Mouse (Mus musculus): Measurements from ENCODE around the gene Gcc1.

The Gcc1 gene

DNA sequence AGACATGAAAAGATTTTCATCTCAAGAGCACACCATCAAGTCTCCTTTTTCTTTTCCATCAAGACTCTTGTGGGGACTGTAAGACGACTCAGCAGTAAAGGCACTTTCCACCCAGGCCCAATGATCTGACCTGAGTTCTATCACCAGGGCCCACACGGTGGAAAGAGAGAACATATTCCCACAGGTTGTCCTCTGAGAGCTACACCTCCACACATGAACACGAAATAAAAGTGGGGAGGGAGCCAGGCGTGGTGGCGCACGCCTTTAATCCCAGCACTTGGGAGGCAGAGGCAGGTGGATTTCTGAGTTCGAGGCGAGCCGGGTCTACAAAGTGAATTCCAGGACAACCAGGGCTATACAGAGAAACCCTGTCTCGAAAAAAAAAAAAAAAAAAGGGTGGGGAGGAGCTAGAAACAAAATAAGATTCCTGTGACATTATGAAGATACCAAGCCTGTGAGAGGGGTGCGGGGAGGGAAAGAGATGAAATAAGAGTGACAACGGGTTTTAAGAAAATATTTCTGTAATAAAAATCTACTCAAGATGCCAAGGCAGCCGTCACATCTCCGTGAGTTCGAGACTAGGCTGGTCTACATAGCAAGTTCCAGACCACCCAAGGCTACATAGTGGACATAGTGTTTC is 5.4 kb downstream of the Gcc1 start:
- DNase-seq (ENCODE audit: low spot score in 2 of 2), result no peak

DNA sequence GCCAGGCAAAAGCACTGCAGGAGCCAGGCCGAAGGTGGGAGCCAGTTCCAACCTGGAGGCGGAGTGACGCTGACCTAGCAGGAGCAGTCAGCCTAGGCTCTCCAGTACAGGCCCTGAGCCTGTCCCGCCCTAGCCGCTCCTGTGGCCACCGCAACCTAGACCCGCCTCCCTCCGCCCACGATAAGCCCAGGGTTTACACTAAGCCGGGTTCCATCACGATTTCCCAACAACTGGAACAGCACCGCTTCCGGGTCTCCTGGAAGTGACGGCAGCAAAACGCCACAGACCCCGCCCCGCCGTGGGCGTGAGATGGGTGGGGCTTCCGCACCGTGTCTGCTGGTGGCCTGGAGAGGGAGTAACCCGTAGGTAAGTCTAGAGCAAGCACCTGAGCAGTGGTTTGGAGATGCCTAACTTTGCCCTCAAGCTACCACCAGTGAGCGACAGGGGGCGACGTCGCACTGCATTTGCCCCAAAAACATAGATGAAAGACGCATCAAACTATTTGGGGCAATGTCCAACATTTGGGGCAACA is 6.7 kb downstream of the Gcc1 start:
- DNase-seq (ENCODE audit: low spot score in 2 of 2), result peak; percentile 79 to 91

DNA sequence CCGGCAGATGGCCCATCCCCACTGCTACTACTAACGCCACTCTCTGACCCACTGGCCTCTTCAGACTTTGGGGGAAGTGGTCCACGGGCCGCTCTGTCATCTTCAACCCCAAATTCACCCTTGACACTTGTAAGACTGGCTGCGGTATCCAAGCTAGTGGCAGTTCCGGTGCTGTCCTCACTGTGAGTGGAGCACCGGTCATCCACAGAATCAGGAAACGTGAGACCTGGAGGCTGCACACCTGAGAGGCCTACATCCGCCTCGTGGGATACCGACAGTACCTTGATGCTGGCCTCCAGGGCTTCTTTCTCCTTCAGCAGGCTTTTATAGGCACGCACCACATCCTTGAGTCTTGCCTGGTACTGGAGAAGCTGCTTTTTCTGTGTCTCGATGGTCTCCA is 7.3 kb downstream of the Gcc1 start:
- DNase-seq (ENCODE audit: low spot score in 2 of 2), result no peak

DNA sequence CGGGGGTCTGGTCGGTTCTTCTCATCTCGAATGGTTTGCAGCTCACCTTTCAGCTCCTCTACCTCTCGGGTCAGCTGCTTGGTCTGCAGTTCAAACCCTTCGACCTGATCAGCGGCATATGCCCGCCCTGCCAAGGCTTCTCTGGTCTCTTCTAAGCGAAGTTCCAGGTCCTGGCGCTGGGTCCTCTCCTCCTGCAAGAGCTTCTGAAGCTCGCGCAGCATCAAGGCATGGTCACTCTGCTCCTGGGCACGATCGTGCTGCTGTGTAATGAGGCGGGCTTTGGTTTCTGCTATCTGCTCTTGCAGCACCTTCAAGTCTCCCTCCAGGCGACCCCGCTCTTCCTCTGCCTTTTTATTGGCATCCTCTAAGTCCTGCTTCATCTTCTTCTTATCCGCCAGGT is 7.8 kb downstream of the Gcc1 start:
- no peak for DNase-seq (ENCODE audit: low spot score in 2 of 2)

DNA sequence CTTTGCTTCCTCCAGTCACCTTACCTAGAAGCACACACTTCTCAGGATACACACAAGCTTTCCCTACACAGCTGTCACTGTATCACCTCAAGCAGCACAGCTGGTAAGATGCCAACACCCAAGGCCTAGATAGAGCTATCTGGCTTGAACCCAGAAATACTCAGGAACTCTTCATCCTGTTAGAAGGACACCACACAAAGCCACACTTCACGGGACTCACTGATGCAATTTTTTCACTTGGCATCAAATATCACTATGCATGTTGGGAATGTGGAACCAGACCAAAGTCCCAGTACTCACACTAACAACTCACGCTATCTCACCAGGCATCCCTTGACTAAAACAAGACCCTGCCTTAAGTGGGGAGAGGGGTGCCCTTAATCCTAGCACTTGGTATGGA is 8.5 kb downstream of the Gcc1 start:
- DNase-seq (ENCODE audit: low spot score in 2 of 2), result no peak

DNA sequence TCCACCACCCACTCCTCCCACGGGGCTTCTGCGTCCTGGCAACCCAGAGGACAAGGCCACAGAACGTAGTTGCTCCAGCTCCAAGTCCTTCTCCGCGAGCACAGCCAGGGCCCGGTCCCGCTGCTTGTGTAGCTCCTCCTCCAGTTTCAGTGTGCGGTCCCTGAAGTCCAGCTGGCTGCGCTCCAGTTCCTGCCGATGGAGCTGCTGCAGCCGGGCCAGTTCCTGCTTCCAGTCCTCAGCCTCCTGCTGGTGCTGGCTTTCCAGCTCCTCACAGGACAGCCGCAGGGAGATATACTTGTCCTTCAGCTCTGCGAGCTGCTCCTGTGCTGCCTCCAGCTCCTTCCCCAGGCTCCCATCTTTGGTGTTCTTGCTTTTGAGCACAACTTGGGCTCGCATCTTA is 9.7 kb downstream of the Gcc1 start:
- peak in 1 of 2 experiments; percentile 56 for DNase-seq (ENCODE audit: low spot score in 2 of 2)

DNA sequence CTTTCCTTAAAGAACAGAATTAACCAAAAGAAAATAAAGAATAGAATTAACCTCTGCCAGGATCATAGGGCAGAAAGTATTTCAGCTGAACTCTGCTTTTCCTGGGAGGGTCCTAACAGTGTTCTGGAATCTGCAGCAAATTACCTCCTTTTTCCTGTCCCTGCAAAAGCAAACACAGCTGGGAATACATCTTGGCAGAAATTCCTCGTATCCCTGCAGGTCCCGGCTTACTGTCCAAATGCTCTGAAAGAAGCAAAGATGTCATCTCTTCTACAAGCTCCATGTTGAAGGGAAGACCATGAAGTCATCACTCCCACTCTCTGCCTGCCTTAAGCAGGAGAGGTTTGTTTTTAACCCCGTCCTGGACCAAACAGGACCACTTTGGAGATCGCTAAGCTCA is 11.2 kb downstream of the Gcc1 start:
- DNase-seq (ENCODE audit: low spot score in 2 of 2), result no peak

DNA sequence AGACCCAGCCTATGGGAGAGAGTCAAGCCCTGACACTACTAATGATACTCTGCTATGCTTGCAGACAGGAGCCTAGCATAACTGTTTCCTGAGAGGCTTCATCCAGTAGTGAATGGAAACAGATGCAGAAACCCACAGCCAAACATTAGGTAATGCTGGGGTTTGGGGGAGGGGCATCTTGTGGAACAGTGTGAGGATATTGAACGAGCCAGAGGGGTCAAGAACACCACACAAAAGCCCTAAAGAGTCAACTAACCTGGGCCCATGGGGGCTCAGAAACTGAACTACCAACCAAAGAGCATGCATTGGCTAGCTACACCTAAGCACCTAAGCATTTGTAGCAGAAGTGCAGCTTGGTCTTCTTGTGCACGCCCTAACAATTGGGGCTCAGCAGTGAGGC is 17.0 kb downstream of the Gcc1 start:
- no peak for DNase-seq (ENCODE audit: low spot score in 2 of 2)

DNA sequence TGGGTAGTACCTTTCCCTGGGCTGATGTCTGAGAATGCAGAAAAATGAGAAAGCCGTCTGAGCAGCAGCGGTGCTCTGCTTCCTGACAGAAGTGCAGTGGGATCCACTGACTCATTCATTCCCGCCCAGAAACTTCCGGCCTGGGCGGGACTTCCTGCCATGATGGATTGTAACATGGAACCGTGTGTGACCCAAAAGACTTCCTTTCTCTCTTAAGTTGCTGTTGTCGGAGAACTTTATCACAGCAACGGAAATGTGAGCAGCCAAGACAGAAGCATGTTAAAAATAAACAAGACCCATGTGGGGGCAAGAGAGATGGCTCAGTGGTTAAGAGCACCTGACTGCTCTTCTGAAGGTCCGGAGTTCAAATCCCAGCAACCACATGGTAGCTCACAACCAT is 18.1 kb downstream of the Gcc1 start:
- no peak for DNase-seq (ENCODE audit: low spot score in 2 of 2)

DNA sequence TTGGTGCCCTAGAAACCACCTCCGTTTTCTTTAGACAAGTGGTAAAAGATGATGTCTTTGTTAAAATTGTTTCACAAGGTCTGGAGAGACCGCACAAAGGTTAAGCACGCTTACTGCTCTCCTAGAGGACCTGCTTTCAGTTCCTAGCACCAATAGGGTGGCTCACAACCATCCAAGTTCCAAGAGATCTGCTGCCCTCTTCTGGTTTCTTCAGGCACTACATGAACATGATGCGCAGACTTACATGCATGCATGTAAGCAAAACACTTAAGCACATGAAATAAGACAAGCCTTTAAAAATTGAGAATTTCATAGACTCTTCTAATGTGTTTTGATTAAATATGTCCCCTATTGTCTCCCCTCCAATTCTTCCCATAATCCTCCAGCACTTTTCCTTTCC is 28.4 kb downstream of the Gcc1 start:
- DNase-seq (ENCODE audit: low spot score in 2 of 2), result no peak

DNA sequence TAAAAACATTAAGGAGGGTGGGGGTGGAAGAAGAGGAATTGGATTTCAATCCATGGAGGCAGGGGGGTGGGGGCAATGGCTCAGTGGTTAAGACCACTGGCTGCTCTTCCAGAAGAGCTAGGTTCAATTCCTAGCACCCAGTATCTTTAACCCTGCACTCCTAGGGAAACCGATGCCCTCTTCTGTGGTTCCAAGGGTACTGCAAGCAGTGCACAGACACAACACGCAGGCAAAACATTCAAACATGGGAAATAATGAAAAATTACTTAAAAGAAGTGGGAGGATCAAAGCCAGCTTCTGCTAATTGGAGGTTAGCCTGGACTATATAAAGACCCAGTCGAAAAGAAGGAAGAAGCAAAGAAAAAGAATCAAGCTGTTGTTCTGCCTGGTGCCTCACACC is 29.5 kb downstream of the Gcc1 start:
- DNase-seq (ENCODE audit: low spot score in 2 of 2), result no peak

DNA sequence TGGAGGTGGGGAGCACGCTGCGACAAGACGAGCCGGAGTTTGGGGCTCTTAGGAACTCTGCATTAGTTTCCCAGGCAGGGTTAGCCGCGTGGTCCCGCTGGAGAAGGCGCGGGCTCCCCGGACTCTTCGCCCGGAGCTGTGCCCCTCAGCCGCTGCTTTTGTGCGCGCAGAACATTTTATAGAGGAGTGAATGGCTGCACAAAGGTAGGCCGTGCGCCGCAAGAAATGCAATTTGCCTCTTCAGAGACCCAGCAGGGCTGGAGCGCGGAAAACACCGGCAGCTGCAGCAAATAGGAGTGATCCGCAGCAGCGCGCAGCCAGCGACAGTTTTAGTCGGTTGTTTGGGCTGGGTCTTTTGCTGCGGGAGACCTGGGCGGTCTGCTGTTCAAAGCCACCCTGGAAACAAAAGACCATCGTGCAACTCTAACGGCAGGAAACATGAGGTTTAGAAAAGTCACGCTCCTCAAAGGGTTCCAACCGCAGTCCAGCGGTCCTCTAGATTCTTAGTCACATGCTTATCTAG is 30.4 kb downstream of the Gcc1 start, which contains the start of gene Zfp800:
Gene Zfp800, minus strand, starts transcription at position 325 of the 523 bp plus-strand sequence.
- no peak for DNase-seq (ENCODE audit: low spot score in 2 of 2)

DNA sequence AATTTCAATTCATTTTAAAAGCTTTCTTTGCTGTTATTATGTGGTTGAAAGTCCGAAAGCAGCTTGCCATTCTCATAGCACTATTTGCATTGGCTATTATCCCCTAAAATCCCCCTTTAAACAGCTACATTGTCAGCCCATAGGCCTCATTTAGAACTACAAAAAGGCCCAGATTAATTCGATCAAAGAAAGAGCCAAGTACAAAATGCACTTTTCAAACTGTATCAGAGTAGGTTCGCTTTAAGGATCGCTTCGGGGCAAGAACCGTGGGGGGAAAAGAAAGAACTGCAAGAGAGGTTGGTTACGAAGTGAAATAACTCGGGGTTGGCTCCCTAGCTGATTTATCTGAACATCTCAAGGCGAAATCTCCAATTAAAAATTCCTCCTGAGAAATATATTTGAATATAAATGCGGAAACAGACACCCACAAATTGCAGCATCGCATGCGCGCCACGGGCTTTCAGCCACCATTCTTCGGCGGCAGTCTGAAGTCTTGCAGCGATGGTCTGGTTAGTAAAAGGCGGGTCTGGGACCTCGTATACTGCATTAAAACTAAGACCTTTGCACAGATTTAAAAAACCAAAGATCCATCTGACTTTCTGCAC is 31.2 kb downstream of the Gcc1 start:
- DNase-seq (ENCODE audit: low spot score in 2 of 2), result no peak

DNA sequence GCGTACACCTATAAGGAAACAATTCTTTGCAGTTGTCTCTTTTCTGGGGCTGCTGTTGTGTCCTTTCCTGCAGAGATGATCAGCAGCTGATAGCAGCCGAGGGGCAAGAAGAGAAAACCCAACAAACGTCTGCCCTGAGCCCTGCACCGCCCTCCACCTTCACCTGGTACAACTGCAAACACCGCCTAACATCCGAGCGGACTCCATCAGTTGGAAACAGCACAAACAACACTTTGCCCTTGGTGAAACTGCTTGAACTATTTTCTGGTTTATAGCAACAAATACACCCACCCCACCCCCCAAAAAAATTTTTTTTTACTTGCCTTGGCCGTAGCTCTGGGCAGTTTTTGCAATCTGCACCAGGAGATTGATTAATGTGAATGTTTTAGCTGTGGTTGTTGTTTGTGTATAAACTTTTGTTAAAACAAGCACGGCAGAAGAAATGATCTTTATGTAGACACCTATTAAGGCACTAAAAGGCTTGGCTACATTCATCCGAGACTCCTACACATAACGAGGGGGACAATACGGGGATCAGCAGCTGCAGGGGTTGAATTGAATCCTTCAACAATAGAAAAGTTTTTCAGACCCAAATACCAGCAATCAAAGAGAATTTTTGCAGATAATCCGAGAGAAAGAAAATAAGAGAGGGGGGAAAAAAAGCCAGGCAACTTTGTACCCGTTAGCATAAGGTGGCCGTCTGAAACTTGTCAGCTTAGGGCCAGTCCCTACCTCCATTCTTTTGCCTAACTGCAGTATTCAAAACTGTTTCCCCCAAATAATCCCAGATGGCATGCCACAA is 31.9 kb downstream of the Gcc1 start:
- no peak for DNase-seq (ENCODE audit: low spot score in 2 of 2)

DNA sequence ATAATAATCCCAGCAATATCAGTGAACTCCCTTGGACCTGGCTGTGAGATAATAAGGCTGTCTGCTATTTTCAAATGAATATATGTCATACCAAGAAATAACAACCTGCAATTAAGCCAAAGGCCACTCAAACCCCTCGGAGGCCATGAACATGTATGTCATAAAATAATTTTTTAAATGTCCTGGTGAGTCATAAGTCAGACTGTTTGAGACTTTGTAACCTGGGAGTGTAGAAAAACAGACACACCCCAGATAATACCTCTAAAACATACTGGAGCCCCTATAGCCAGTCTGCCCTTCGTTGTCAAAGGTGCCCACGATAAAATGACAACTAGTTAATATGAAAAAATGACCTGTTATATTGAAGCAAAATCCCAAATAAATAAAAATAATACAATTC is 39.2 kb downstream of the Gcc1 start:
- no peak for DNase-seq (ENCODE audit: low spot score in 2 of 2)

DNA sequence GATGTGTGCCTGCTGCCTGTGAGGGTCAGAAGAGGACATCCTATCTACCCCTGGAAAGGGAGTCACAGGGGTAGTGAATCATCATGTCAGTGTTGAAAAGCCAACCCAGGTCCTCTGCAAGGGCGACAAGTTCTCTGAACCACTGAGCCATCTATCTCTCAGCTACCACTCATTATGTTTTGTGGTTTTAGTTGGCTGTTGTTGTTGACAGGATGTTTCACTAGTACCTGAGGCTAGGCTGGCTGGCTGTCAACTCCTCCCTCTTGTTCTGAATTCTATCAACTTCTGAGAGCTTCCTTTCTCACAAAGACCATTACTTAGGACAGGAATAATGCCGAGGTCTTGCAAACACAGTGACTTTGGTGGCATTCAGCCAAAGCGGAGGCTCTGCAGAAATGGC is 43.0 kb downstream of the Gcc1 start:
- no peak for DNase-seq (ENCODE audit: low spot score in 2 of 2)

DNA sequence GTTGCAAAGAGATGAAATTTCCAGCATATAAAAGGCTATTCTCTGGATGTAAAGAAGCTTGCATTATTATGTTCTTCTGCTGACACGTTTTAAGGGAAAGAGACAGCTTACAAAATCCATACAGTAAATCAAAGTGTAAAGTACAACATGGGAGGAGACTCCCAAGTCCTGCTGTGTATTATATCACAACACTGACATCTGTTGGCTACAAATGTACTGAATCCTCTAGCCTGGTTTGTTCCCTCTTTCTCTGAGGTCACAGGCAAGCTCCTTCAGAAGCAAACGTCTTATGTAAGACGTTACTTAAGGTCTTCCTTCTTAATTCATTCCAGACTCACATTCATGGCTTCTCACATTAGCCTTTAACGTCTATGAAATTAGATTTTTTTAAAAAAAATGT is 46.2 kb downstream of the Gcc1 start:
- no peak for DNase-seq (ENCODE audit: low spot score in 2 of 2)

DNA sequence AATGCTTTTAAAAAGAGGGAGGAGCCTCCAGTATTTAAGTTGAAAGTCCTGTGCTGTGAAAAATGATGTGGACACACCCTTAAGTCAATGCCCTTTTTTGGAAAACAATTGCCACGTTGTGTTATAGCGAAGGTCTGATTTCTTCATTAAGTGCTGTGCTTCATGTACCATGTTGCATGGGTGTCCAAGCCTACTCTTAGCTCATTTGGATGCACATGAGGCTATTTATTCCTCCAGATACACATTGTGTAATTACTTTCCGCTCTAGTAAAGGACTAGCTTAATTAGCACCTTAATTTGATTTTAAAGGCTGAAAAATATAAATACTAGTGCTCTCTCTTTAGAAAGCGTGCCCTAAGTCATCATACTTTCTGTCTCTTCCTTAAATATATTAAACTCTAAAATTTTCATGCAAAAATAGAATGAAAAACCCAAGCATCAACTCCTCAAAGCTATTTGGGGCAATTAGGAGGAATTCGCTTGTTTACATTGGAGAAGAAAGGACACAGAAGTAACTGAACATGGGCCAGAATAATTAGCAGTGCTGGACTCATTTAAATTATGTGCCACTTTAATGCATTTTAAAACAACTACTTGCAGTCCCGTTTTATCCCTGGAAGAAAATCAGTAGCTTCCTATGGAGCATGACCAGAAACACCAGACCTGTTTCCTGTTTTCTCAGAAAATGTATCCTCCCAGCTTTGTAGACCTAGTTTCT is 58.1 kb downstream of the Gcc1 start:
- DNase-seq (ENCODE audit: low spot score in 2 of 2), result no peak

DNA sequence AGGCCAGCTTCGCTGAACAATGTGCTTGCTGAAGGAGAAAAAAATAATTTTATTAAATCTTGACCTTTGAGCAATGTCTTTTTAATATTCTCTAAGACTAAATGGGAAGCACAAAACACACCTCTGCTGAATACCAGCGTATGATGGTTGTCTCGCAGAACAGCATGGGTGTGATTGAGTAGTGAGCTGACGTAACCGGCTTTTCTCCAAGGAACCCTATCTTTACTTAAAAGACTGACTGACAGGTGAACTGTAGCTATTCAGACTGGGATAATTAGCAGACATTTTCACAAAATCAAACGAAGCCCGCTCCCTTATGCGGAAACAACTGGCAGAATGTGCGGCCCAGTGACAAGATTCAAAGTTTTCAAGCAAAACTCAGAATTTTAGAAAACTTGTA is 60.6 kb downstream of the Gcc1 start:
- DNase-seq (ENCODE audit: low spot score in 2 of 2), result no peak
